Mouse (Mus musculus) intestine, postnatal 0 days (tissue): ENCODE measurements around the gene Itpr1. TPM values are rescaled to one million over a fixed set of nuclear protein-coding genes. Genes with fewer than 3 reads are reported as not detected.
A peak's percentile ranks its signal among the peaks of the same experiment; 100 is the strongest.

ENCODE experiments used
- ATAC-seq: fragments of 200-750 bp; cut with Nextera tagmentation; 2 replicates; pipeline ENCODE4 v1.8.0; 2017; ENCODE audit warnings: mild to moderate bottlenecking, moderate TSS enrichment, moderate library complexity
- H3K27ac ChIP-seq: fragments of 300-500 bp; sonication (generic); 2 replicates; pipeline ENCODE4 v1.5.1; 2014; ENCODE audit warnings: mild to moderate bottlenecking, low read depth, low read length, moderate library complexity
- H3K27me3 ChIP-seq: fragments of 300-500 bp; sonication (generic); replicated peaks from 2 replicates; pipeline ENCODE4 v1.6.1; 2014; ENCODE audit warnings: low read length, mixed read lengths; ENCODE audit not compliant: control insufficient read depth, insufficient read depth
- H3K36me3 ChIP-seq: fragments of 300-500 bp; sonication (generic); 2 replicates; pipeline ENCODE4 v1.6.1; 2014; ENCODE audit warnings: mild to moderate bottlenecking, moderate library complexity; ENCODE audit not compliant: control insufficient read depth, insufficient read depth
- H3K4me1 ChIP-seq: fragments of 300-500 bp; sonication (generic); replicated peaks from 2 replicates; pipeline ENCODE4 v1.6.1; 2014; ENCODE audit warnings: antibody characterized with exemption, low read length, mixed read lengths; ENCODE audit not compliant: control insufficient read depth, insufficient read depth
- H3K4me2 ChIP-seq: fragments of 300-500 bp; sonication (generic); replicated peaks from 2 replicates; pipeline ENCODE4 v1.6.1; 2014; ENCODE audit warnings: low read depth, mild to moderate bottlenecking, moderate library complexity
- H3K4me3 ChIP-seq: fragments of 300-500 bp; sonication (generic); 2 replicates; pipeline ENCODE4 v1.5.1; 2014; ENCODE audit warnings: low read depth, low read length
- H3K9ac ChIP-seq: fragments of 300-500 bp; sonication (generic); 2 replicates; pipeline ENCODE4 v1.6.1; 2014; ENCODE audit warnings: mild to moderate bottlenecking, low read depth, low read length
- H3K9me3 ChIP-seq: fragments of 300-500 bp; sonication (generic); 2 replicates; pipeline ENCODE4 v1.6.1; 2016; ENCODE audit warnings: mixed run types; ENCODE audit not compliant: control insufficient read depth
- CTCF ChIP-seq: sonication (generic); IDR thresholded peaks from 2 replicates; pipeline ENCODE4 v1.5.1; 2016; ENCODE audit warnings: low read depth, mild to moderate bottlenecking, control low read depth, antibody characterized with exemption, moderate library complexity
- WGBS: fragments of 180-500 bp; shearing (Covaris S2); extraction: QIAGEN DNeasy Blood & Tissue Kit; methylation state at CpG from one replicate; pipeline ENCODE4 v1.1.7; 2014; 5-methylcytosine and 5-hydroxymethylcytosine counted together
- polyA plus RNA-seq: library from polyadenylated mRNA; unstranded; fragments of >200 nt; fragmentation: Nextera tagmentation; extraction: Ambion mirVana; gene quantifications from 2 replicates; pipeline ENCODE4 v1.2.1, GENCODE M21; 2015

Itpr1 gene
- polyA plus RNA-seq, 1 experiment from 2014 or later = 6.4 TPM

GRCm38 (mm10) chr6:108306240-108306639 lies 93.3 kb downstream of the Itpr1 start:
- no peaks in the 10 kb centered on the region for H3K27me3 ChIP-seq
- WGBS = 36% methylated on average over 11 of the region's 11 CpGs
- no peak overlapping the region for H3K4me3 ChIP-seq
- no peak for TF ChIP-seq CTCF
- peak overlapping the region; percentile 82 for H3K27ac ChIP-seq
- no peaks in the 10 kb centered on the region for H3K4me1 ChIP-seq
- no peaks in the 10 kb centered on the region for H3K9me3 ChIP-seq
- no peaks in the 10 kb centered on the region for H3K36me3 ChIP-seq
- H3K9ac ChIP-seq = no peak overlapping the region
- peak overlapping the region; percentile 52 for H3K4me2 ChIP-seq
- no peak for ATAC-seq

- Histone ChIP-seq H3K27ac (0 out of 2 replicates have a peak overlapping the region, but pooled peaks have one; percentile 82), H3K27me3 (no peaks in the 10 kb centered on the region), H3K9me3 (no peaks in the 10 kb centered on the region), H3K4me3 (no peak overlapping the region), H3K36me3 (no peaks in the 10 kb centered on the region), H3K4me2 (peak overlapping the region; percentile 52), H3K9ac (no peak overlapping the region), H3K4me1 (no peaks in the 10 kb centered on the region)
- no peak for ATAC-seq
- no peak for TF ChIP-seq CTCF
- 47% methylated on average over 9 of the region's 9 CpGs for WGBS
Measured at GRCm38 (mm10) chr6:108306910-108307584, 94.2 kb downstream of the Itpr1 start.

- Histone ChIP-seq H3K4me3 (no peak overlapping the region), H3K36me3 (no peaks in the 10 kb centered on the region), H3K9me3 (no peaks in the 10 kb centered on the region), H3K27me3 (no peaks in the 10 kb centered on the region), H3K9ac (no peak overlapping the region), H3K27ac (no peak overlapping the region), H3K4me2 (no peak overlapping the region), H3K4me1 (no peaks in the 10 kb centered on the region)
- WGBS = 91% methylated on average over 6 of the region's 6 CpGs
- no peak for TF ChIP-seq CTCF
- no peak for ATAC-seq
Measured at GRCm38 (mm10) chr6:108307770-108308169, 94.9 kb downstream of the Itpr1 start.

- no peak overlapping the region for H3K9ac ChIP-seq
- no peaks in the 10 kb centered on the region for H3K4me1 ChIP-seq
- WGBS = 66% methylated on average over 8 of the region's 8 CpGs
- no peak overlapping the region for H3K27ac ChIP-seq
- no peak overlapping the region for H3K4me3 ChIP-seq
- ATAC-seq = no peak
- TF ChIP-seq CTCF = no peak
- H3K36me3 ChIP-seq = no peaks in the 10 kb centered on the region
- H3K9me3 ChIP-seq = no peaks in the 10 kb centered on the region
- no peak overlapping the region for H3K4me2 ChIP-seq
- no peaks in the 10 kb centered on the region for H3K27me3 ChIP-seq
Measured at GRCm38 (mm10) chr6:108309391-108310182, 96.7 kb downstream of the Itpr1 start.

- Histone ChIP-seq H3K4me2 (no peak overlapping the region), H3K9me3 (no peaks in the 10 kb centered on the region), H3K27me3 (no peaks in the 10 kb centered on the region), H3K4me1 (no peaks in the 10 kb centered on the region), H3K9ac (no peak overlapping the region), H3K36me3 (no peaks in the 10 kb centered on the region), H3K27ac (no peak overlapping the region), H3K4me3 (no peak overlapping the region)
- WGBS = 75% methylated on average over 1 of the region's 1 CpGs
- TF ChIP-seq CTCF = no peak
- ATAC-seq = no peak
Measured at GRCm38 (mm10) chr6:108313056-108313455, 100.2 kb downstream of the Itpr1 start.

GRCm38 (mm10) chr6:108313997-108314396 lies 101.1 kb downstream of the Itpr1 start:
- Histone ChIP-seq H3K27me3 (no peaks in the 10 kb centered on the region), H3K27ac (no peak overlapping the region), H3K4me3 (no peak overlapping the region), H3K4me2 (no peak overlapping the region), H3K9ac (no peak overlapping the region), H3K36me3 (no peaks in the 10 kb centered on the region), H3K9me3 (no peaks in the 10 kb centered on the region), H3K4me1 (no peaks in the 10 kb centered on the region)
- TF ChIP-seq CTCF = no peak
- WGBS = 100% methylated on average over 1 of the region's 1 CpGs
- no peak for ATAC-seq
